Mouse (Mus musculus) lung, adult 2 months (tissue): ENCODE data around the gene Eif4enif1. TPM values are rescaled to one million over a fixed set of nuclear protein-coding genes. Genes with fewer than 3 reads are reported as not detected.

Experiments
- DNase-seq: peaks from one replicate; pipeline ENCODE4 v3.0.0; 2022
- H3K4me1 ChIP-seq: fragments of 200-500 bp; 2 replicates; pipeline ENCODE4 v1.6.1; 2011; ENCODE audit warnings: low read length; ENCODE audit not compliant: control insufficient read depth, insufficient read depth
- H3K4me3 ChIP-seq: fragments of 200-500 bp; replicated peaks from 2 replicates; pipeline ENCODE3; 2011; ENCODE audit warnings: low read depth, mild to moderate bottlenecking, control low read depth, low read length; ENCODE audit errors: extremely low read depth
- CTCF ChIP-seq: fragments of 200-500 bp; IDR thresholded peaks from 2 replicates; pipeline ENCODE4 v1.5.1; 2011; ENCODE audit warnings: mild to moderate bottlenecking, low read length, control low read depth; ENCODE audit not compliant: insufficient read depth
- POLR2A ChIP-seq: fragments of 200-500 bp; IDR thresholded peaks from 2 replicates; pipeline ENCODE4 v1.6.1; 2011; ENCODE audit warnings: low read depth, mild to moderate bottlenecking, control low read depth, low read length, borderline replicate concordance; ENCODE audit errors: extremely low read depth
- WGBS: fragments of 180-500 bp; shearing (Covaris S2); methylation state at CpG from one replicate; pipeline ENCODE4 v1.1.7; 2018; 5-methylcytosine and 5-hydroxymethylcytosine counted together
- polyA plus RNA-seq: library from polyadenylated mRNA; depleted of rRNA; stranded (reverse); fragments of >200 nt; gene quantifications from 2 replicates; pipeline ENCODE4 v1.2.3, GENCODE M21; 2012

Eif4enif1 gene
- polyA plus RNA-seq, 1 experiment = 37.2 TPM

DNA sequence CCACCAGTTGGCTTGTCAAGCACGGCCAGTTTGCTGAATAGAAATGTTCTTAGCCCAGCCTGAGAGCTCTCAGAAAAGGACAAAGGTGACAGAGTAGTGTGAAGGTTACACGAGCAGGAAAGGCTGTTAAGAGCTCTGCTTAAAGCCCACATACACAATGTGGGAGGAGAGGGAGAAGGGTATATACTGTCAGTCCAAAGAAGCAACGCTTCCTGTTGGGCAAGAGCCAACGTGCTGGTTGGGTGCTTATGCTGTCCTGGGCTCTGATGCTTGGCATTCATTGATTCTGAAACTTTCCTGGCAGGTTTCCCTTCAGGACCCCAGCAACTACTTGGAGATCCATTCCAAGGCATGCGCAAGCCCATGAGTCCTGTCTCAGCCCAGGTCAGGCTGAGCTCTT is 33.1 kb downstream of the Eif4enif1 start:
- TF ChIP-seq POLR2A (no peak), CTCF (no peak)
- Histone ChIP-seq H3K4me3 (no peak overlapping the region), H3K4me1 (no peaks in the 10 kb centered on the region; the same call in 1 of the 2 replicates)
- DNase-seq = no peak
- 65% methylated on average over 5 of the region's 5 CpGs for WGBS

DNA sequence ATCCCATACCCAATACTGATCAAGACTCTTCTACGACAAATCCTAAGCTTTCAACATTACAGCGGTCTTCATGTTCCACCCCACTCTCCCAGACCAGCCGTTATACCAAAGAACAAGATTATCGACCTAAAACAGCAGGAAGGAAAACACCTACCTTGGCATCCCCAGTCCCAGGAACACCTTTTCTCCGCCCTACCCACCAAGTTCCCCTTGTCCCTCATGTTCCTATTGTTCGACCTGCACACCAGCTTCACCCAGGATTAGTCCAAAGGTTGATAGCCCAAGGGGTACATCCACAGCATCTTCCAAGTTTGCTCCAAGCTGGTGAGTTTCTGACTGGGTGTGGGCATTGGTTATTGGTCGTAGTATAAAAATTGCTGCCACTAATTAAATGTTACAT is 40.2 kb downstream of the Eif4enif1 start:
- Histone ChIP-seq H3K4me3 (no peak overlapping the region), H3K4me1 (no peaks in the 10 kb centered on the region)
- no peak for DNase-seq
- WGBS = 91% methylated on average over 7 of the region's 7 CpGs
- TF ChIP-seq CTCF = no peak
- TF ChIP-seq POLR2A = no peak

DNA sequence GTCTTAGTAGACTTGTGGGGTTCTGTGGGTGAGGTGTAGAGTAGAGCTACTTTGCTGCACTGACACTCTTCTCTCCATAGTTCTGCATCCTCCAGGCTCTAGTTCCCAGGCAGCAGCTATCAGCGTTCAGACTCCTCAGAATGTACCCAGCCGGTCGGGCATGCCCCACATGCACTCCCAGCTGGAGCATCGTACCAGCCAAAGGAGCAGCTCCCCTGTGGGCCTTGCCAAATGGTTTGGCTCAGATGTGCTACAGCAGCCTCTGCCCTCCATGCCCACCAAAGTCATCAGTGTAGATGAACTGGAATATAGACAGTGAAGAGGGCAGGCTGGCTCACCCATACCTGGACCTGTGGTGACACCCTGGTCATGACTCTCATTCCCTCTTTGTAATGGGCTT is 41.6 kb downstream of the Eif4enif1 start:
- WGBS = 75% methylated on average over 4 of the region's 4 CpGs
- Histone ChIP-seq H3K4me1 (no peaks in the 10 kb centered on the region), H3K4me3 (no peak overlapping the region)
- no peak for DNase-seq
- TF ChIP-seq POLR2A = no peak
- no peak for TF ChIP-seq CTCF

DNA sequence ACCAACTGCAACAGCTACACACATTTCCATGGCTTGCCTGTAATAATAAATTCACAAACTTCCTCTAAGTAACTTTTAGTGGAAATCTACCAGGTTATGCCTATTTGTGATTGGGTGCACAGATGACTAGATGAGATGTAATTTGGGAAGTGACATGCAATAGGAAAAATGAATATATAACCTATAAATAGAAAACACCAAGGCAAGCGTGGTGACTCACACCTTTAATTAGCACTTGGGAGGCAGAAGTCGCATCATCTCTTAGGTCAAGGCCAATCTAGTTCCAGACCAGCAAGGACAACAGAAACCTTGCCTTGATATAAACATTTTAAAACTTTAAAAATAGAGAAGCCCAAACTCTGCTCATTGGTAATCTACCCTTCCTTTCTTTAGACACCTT is 45.2 kb downstream of the Eif4enif1 start:
- 78% methylated on average over 2 of the region's 2 CpGs for WGBS
- no peak for DNase-seq
- no peak for TF ChIP-seq POLR2A
- TF ChIP-seq CTCF = no peak

DNA sequence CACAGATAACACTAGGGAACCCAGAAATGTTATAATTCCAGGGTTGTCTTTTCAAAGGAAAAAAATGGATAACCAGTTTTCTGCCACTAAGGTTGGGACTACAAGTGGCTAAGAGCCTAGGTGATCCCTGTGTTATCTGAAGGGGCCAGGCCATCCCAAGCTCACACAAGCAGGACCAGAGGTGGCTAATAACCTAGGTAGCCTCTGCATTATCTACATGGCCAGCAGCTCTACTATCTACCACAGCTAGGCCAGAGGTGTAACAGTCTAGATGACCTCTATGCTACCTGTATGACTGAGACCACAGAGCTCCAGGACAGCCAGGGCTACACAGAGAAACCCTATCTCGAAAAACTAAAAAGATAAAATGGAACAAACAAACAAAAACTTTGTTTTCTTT is 57.3 kb downstream of the Eif4enif1 start:
- no peaks in the 10 kb centered on the region; the same call in 1 of the 2 replicates for H3K4me1 ChIP-seq
- WGBS = 86% methylated on average over 1 of the region's 1 CpGs
- no peak overlapping the region for H3K4me3 ChIP-seq
- TF ChIP-seq POLR2A = no peak
- no peak for TF ChIP-seq CTCF
- DNase-seq = no peak

More for the DNA sequence above, 45.2 kb downstream of the Eif4enif1 start:
- no peaks in the 10 kb centered on the region for H3K4me1 ChIP-seq
- no peak overlapping the region for H3K4me3 ChIP-seq

DNA sequence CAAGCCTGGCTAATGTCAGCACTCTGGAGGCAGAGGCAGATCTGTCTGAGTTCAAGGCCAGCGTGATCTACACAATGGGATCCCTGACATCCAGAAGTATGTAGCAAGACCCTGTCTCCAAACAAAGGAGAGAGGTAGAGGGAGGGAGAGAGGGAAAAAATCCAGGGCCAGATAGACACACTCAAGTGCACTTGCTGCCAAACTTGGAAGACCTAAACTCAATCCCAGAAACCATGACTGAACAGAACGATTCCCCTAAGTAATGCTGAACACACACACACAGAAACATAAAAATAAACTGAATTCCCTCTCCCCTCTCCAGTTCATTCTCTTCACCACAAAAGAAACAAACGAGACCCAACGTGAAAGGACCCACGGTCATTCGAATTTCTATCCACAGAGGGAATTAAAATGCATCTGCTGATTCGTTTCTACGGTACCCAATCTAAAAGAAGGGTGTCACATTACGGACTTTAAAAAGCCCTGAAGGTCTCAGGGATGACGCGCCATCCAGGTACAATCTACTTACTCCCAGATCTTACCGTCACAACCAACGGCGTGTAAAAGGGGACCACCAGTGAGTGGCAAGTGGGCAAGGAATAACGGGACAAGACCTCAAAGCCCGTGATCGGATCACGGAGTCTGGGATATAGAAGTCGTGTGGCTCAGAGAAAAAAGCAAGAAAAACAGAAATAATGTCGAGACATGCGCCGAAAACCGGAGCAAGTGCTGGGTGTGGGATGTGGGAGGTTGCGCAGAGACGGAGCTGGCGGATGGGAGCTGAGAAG is 63.3 kb downstream of the Eif4enif1 start:
- Histone ChIP-seq H3K4me3 (peak overlapping the region; percentile 80), H3K4me1 (peaks cover 5% of the 10 kb centered on the region)
- TF ChIP-seq POLR2A (no peak), CTCF (no peak)
- peak; percentile 33 for DNase-seq
- WGBS = 2% methylated on average over 26 of the region's 26 CpGs

DNA sequence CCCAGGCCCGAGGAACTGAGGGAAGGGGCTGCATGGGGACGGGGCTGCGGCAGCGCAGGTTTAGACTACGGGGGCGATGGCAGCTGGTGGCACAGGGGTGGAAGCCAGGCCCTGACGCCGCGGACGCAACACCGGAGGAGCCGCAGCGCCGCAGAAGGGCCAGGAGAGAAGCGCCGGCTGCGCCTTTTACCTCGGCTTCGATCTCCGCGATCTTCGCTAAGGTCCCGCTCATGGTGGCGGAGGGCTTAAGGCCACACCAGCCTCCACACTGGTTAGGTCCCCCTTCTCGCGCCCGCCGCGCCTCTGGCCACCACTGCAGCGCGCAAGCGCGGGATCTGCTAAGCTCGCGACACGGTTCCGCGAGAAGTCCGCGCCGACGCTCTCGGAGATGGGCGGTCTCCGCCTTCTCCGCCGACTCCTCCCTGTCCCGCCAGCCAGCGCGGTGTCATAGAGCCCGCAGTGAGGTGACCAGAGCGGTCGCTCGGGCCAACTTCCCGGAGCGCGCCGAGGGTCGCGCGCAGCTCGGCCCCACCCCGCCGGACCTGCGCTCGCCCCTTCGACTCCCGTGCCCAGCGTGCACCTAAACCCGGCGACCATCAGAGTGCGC is 64.0 kb downstream of the Eif4enif1 start, which contains the start of gene Drg1:
Gene Drg1, minus strand, starts transcription at position 337 of the 607 bp plus-strand sequence.
- under 1% methylated on average over 72 of the region's 72 CpGs for WGBS
- Histone ChIP-seq H3K4me1 (peaks cover 5% of the 10 kb centered on the region), H3K4me3 (peak within 1 kb of the TSS; percentile 96)
- TF ChIP-seq POLR2A = peak; percentile 95
- no peak for TF ChIP-seq CTCF
- peak; percentile 91 for DNase-seq

DNA sequence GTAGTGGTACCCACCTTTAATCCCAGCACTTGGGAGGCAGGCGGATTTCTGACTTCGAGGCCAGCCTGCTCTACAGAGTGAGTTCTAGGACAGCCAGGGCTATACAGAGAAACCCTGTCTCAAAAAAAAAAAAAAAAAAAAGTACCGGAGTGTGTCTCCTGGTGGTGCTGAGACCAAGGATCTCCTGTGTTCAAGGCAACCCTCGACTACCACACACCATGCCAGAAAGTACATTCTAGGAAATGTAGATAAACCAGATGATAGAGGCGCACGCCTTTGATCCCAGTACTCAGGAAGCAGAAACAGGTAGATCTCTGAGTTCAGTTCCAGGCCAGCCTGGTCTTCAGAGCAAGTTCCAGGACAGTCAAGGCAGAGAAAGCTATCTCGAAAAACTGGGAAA is 64.9 kb downstream of the Eif4enif1 start:
- TF ChIP-seq CTCF (no peak), POLR2A (no peak)
- DNase-seq = no peak
- Histone ChIP-seq H3K4me1 (peaks cover 5% of the 10 kb centered on the region), H3K4me3 (peak overlapping the region; percentile 96)
- WGBS = 38% methylated on average over 7 of the region's 7 CpGs

DNA sequence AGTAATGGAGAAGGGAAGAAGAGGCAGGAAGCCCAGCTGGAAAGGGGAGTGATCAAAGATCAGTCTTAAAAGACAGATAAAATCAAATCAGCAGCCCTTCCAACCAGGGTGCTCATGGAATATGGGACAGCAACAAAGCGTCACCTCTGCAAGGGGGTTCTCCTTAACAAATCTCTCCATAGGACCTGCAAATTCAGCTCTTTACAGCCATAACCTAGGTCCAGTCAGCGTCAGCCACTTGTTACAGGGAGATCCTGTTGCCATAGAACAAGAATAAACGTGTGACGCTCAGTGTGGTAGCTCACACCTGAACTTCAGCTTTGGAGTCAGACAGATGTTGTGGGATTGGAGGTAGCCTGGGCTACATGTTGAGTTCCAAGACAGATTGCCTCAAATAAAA is 67.0 kb downstream of the Eif4enif1 start:
- H3K4me3 ChIP-seq = no peak overlapping the region
- TF ChIP-seq CTCF (no peak), POLR2A (no peak)
- H3K4me1 ChIP-seq = peaks cover 5% of the 10 kb centered on the region
- DNase-seq = no peak
- WGBS = 25% methylated on average over 4 of the region's 4 CpGs

DNA sequence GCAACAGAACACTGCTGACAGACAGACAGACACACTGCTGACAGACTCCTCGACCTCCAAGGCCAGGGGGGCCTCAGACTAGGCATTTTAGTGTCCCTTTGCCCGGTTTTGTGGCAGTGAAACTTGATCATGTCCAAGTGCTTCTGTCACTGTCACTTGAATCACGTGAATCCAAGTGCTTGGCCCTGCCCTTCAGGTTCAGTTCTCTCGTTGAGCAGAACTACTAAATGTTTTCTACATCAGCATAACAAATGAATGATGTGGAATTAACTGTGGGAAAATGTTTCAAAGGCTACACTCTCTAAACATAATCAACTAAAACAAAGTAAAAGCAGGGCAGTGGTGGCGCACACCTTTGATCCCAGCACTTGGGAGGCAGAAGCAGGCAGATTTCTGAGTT is 76.2 kb downstream of the Eif4enif1 start:
- 52% methylated on average over 5 of the region's 5 CpGs for WGBS
- no peak for TF ChIP-seq CTCF
- TF ChIP-seq POLR2A = no peak

More for the DNA sequence above, 76.2 kb downstream of the Eif4enif1 start:
- no peaks in the 10 kb centered on the region for H3K4me1 ChIP-seq
- no peak for DNase-seq
- no peak overlapping the region for H3K4me3 ChIP-seq
